Mouse (Mus musculus) 3T3-L1 (cell line): ENCODE measurements at regions not wholly inside any gene's neighbourhood (a gene's known extent, or its start where the extent isn't known, plus 50 kb on each side); places are given as distances from the start of the nearest gene placed in this dataset.

ENCODE experiments used
- DNase-seq: peaks from one replicate; pipeline ENCODE4 v3.0.0-alpha.2; 2015; ENCODE audit warnings: low read depth, low spot score

DNA sequence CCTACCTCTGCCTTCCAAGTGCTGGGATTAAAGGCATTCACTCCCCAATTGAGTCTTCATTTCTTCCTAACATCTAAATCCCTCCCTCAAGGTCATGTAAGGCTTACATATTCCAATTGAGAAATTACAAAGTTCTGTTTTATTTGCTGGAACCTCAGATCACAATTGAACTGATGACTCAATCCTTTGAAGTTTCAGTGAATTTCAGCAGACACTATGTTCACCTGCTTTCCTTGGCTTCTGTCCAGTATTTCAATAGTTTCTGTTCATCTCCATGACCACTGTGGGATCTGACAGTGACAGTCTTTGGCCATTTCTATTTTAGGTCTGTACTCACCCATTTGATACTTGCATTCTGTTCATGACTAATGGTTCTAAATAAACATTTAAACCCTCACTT lies 241.9 kb upstream of the Cdh12 start:
- DNase-seq: no peak

DNA sequence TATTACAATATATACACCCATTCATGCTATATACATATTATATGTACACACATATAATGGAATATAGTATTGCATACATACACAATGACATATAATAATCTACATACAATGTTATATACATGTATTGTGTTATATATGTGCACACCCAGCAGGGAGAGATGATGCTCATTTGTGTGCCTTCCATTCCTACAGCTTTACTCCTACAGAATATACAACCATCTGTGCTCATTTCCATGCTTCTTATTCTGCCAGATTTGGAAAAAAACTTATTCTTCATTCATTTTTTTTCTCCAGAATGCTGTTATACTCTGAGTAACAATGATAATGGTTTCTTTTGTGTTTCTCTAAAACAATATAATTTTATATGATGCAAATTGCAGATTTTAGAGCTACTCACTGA lies 227.0 kb upstream of the Cdh12 start:
- DNase-seq: no peak

DNA sequence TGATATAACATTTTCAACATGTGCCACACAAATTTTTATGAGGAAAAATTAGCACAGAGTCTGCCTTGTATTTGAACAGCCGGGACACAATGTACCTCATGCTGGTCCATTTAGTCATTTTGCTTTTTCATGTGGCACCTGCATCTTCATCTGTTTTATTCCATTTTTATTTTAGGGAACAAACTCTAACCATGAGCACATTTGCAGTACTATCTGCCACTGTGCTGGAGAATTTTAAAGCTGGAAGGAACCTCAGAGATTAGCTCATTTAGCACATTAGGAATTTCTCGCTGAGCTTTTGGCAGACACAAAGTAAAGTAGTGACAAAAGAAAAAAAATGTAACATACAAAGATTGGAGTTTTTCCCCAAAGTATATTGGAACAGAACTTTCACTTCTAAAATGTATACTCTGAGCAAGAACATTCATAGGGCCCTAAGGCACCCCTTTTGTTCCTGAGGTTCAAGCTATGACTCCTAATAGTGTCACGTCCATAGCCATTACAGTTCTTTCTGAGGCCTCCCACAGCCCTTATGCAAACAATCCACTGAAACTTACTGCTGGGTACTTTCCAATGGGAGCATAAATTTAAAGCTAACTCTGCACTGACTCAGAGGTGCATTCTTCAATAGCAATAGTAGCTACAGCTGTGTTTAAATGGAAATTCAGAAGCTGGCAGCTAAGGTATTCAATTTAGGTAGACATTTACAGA lies 225.6 kb upstream of the Cdh12 start:
- DNase-seq: no peak

DNA sequence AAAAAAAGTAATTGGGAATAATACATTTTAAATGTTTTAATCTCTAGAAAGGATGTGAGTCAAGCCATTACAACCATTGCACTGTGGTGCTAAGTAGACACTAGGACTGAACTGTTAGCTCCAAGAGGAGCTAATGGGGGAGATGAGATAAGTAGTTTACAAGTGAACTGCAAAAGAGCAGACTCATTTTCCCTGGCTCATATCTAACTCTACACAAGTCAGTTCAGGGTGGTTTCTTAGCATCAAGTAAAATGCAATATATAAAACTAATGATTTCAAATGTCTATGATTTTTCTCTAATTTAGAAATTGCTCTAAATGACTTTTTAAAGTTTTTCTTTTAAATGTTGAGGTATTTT lies 225.1 kb upstream of the Cdh12 start:
- DNase-seq: no peak

DNA sequence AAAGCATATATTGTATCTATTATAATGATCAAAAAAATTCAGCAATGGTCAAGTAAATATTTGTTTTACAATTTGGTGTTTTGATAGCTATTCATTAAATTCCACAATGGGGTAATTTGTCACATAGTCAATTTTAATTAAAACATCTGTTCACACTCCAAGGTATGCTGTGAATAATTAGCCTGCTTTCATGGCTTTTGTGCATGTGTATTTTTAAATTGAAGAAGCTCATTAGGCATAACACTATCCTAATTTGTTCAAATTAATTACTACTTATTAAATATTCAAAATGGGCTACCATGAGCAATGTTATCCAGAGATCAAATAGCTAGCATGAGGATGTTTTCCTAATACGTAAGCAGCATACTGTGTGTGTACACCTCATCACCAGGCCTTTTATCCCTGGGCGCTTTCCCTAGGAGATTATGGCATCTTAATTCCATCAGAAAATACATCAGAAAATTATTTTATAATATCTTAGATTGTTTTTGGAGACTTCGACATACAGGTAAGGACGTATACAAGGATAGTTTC lies 183.6 kb upstream of the Cdh12 start:
- DNase-seq: no peak

DNA sequence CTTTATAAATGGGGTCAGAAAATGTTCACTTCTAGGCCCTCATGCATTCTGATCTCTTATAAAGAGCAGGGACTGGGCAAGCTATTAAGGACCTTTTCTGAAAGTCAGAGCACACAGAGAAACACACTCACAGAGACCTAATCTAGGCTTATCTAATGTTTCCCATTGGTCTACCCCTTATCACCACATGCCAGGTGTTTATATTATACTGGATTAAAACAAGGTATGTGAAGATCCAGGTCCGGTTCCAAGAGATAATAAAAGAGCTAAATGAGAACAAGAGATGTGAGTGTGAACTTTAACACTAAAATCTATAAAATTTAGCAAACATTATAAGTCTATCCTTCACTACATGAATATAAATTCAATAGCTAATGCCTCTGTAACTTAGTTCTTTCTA lies 135.1 kb upstream of the Cdh12 start:
- DNase-seq: no peak

DNA sequence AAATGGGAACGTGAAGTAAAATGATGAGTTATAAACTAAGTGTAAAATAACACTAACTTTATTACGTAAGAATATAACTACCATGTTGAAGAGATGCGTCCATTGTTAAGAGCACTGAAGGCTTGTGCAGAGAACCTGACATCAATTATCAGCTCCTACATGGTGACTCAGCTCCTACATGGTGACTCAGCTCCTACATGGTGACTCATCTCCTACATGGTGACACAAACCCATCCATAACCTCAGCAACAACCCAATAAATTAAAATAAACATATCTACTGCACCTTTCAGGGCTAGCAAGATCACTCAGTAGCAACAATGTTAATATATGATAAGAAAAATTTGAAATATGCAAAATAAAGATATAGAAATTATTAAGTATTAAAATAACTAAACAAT lies 125.5 kb upstream of the Cdh12 start:
- peak; percentile 51 for DNase-seq
